Mouse (Mus musculus): Measurements from ENCODE around the gene St6galnac5. TPM values are rescaled to one million over a fixed set of nuclear protein-coding genes. Genes with fewer than 3 reads are reported as not detected.

St6galnac5 gene
- polyA plus RNA-seq, 1 experiment: not detected

GRCm38 (mm10) chr3:152928287-152928975 lies 53.6 kb downstream of the St6galnac5 start:
- Histone ChIP-seq H3K4me3 (ENCODE audit: low read depth, low read length) (no peak overlapping the region), H3K27me3 (ENCODE audit: control insufficient read depth, insufficient read depth, low read length, poor library complexity, severe bottlenecking) (no peaks in the 10 kb centered on the region), H3K9me3 (replicated peaks; ENCODE audit: control insufficient read depth, insufficient read depth, low read length, poor library complexity, severe bottlenecking) (no peaks in the 10 kb centered on the region), H3K27ac (ENCODE audit: insufficient read depth, low read length) (no peak overlapping the region), H3K4me1 (ENCODE audit: control insufficient read depth, insufficient read depth, low read length) (peaks cover 3% of the 10 kb centered on the region), H3K36me3 (ENCODE audit: control insufficient read depth, insufficient read depth, low read length, poor library complexity, severe bottlenecking) (no peaks in the 10 kb centered on the region), H3K9ac (ENCODE audit: low read depth, poor library complexity, severe bottlenecking) (no peak overlapping the region)
- no peak for TF ChIP-seq POLR2A (IDR thresholded peaks at IDR 0.05; ENCODE audit: insufficient read depth, low read length)
- no peak for TF ChIP-seq EP300 (IDR thresholded peaks at IDR 0.05; ENCODE audit: insufficient read depth, low read depth, low read length)
- no peak for TF ChIP-seq CTCF (IDR thresholded peaks at IDR 0.05; ENCODE audit: low read depth, low read length)

DNA sequence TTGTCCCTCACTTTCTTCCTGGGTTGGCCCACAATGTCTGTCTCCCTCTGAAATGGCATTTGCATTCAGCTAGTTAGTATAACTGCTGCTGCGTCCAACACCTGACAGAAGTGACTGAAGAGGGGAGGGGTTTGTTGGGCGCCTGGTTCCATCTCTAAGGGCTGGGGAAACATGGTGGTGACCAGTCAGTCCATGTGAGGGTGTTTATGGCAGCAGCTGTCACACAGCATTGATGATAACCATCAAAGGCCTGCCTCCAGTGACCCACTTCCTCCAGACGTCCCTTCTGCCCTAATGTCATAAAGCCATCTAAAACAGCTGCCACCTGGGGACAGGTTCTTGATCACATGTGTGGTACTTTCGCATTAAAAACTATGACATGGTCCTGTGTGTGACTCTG lies 55.9 kb downstream of the St6galnac5 start:
- TF ChIP-seq CTCF (IDR thresholded peaks at IDR 0.05; ENCODE audit: low read depth, low read length): no peak
- TF ChIP-seq EP300 (IDR thresholded peaks at IDR 0.05; ENCODE audit: insufficient read depth, low read depth, low read length): no peak
- no peak overlapping the region for H3K4me3 ChIP-seq (ENCODE audit: low read depth, low read length)

DNA sequence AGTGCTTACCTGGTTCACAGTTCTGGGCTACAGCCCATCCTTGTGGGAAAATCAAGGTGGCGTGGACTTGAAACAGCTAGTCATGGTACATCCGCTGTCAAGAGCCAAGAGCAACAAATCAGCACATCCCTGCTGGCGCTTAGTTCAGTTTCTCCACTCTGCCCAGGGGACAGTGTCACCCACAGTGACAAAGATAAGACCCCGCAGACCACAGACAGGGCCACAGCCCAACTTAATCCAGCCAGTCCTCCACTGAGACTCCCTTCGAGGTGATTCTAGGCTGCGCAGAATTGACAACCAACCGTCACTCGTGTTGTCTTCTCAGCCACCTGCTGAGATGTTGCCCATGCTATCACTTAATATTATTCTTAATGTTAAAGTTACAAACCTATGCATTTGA lies 56.7 kb downstream of the St6galnac5 start:
- Histone ChIP-seq H3K9ac (ENCODE audit: low read depth, poor library complexity, severe bottlenecking) (no peak overlapping the region), H3K27me3 (ENCODE audit: control insufficient read depth, insufficient read depth, low read length, poor library complexity, severe bottlenecking) (no peaks in the 10 kb centered on the region), H3K27ac (ENCODE audit: insufficient read depth, low read length) (no peak overlapping the region), H3K36me3 (ENCODE audit: control insufficient read depth, insufficient read depth, low read length, poor library complexity, severe bottlenecking) (no peaks in the 10 kb centered on the region), H3K4me1 (ENCODE audit: control insufficient read depth, insufficient read depth, low read length) (peaks cover 3% of the 10 kb centered on the region), H3K4me3 (ENCODE audit: low read depth, low read length) (no peak overlapping the region), H3K9me3 (replicated peaks; ENCODE audit: control insufficient read depth, insufficient read depth, low read length, poor library complexity, severe bottlenecking) (no peaks in the 10 kb centered on the region)
- TF ChIP-seq POLR2A (IDR thresholded peaks at IDR 0.05; ENCODE audit: insufficient read depth, low read length) (no peak), CTCF (IDR thresholded peaks at IDR 0.05; ENCODE audit: low read depth, low read length) (no peak), EP300 (IDR thresholded peaks at IDR 0.05; ENCODE audit: insufficient read depth, low read depth, low read length) (no peak)

More for the DNA sequence above, 55.9 kb downstream of the St6galnac5 start:
- H3K27ac ChIP-seq (ENCODE audit: insufficient read depth, low read length): no peak overlapping the region
- H3K4me1 ChIP-seq (ENCODE audit: control insufficient read depth, insufficient read depth, low read length): peaks cover 3% of the 10 kb centered on the region
- no peaks in the 10 kb centered on the region for H3K36me3 ChIP-seq (ENCODE audit: control insufficient read depth, insufficient read depth, low read length, poor library complexity, severe bottlenecking)
- H3K9ac ChIP-seq (ENCODE audit: low read depth, poor library complexity, severe bottlenecking): no peak overlapping the region
- no peaks in the 10 kb centered on the region for H3K9me3 ChIP-seq (replicated peaks; ENCODE audit: control insufficient read depth, insufficient read depth, low read length, poor library complexity, severe bottlenecking)
- H3K27me3 ChIP-seq (ENCODE audit: control insufficient read depth, insufficient read depth, low read length, poor library complexity, severe bottlenecking): no peaks in the 10 kb centered on the region

DNA sequence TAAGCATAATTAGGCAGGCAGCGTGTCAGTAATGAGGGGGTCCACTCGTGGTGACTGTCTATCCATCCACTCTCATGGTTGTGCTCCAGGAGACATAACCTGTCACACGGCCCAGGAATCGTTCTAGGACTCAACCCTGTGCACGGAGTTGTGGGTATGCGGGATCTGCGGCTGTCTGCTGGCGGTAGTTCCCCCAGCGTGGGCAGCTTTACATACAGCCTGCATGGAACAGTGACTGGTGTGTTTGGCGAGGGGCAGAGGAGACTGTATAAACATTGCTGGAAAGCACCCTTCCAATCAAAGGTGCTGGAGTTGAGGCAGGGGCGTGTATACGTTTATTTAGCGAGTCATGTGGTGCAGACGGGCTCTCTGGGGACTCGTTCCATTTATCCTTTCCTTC lies 58.5 kb downstream of the St6galnac5 start:
- Histone ChIP-seq H3K27ac (ENCODE audit: insufficient read depth, low read length) (no peak overlapping the region), H3K4me3 (ENCODE audit: low read depth, low read length) (no peak overlapping the region), H3K4me1 (ENCODE audit: control insufficient read depth, insufficient read depth, low read length) (peaks cover 3% of the 10 kb centered on the region), H3K36me3 (ENCODE audit: control insufficient read depth, insufficient read depth, low read length, poor library complexity, severe bottlenecking) (no peaks in the 10 kb centered on the region), H3K9ac (ENCODE audit: low read depth, poor library complexity, severe bottlenecking) (no peak overlapping the region), H3K27me3 (ENCODE audit: control insufficient read depth, insufficient read depth, low read length, poor library complexity, severe bottlenecking) (no peaks in the 10 kb centered on the region), H3K9me3 (replicated peaks; ENCODE audit: control insufficient read depth, insufficient read depth, low read length, poor library complexity, severe bottlenecking) (no peaks in the 10 kb centered on the region)
- TF ChIP-seq POLR2A (IDR thresholded peaks at IDR 0.05; ENCODE audit: insufficient read depth, low read length): no peak
- TF ChIP-seq EP300 (IDR thresholded peaks at IDR 0.05; ENCODE audit: insufficient read depth, low read depth, low read length): no peak
- no peak for TF ChIP-seq CTCF (IDR thresholded peaks at IDR 0.05; ENCODE audit: low read depth, low read length)

GRCm38 (mm10) chr3:152920365-152920764 lies 61.7 kb downstream of the St6galnac5 start:
- Histone ChIP-seq H3K27ac (ENCODE audit: insufficient read depth, low read length) (no peak overlapping the region), H3K4me3 (ENCODE audit: low read depth, low read length) (no peak overlapping the region), H3K36me3 (ENCODE audit: control insufficient read depth, insufficient read depth, low read length, poor library complexity, severe bottlenecking) (no peaks in the 10 kb centered on the region), H3K9ac (ENCODE audit: low read depth, poor library complexity, severe bottlenecking) (no peak overlapping the region), H3K9me3 (replicated peaks; ENCODE audit: control insufficient read depth, insufficient read depth, low read length, poor library complexity, severe bottlenecking) (no peaks in the 10 kb centered on the region), H3K27me3 (ENCODE audit: control insufficient read depth, insufficient read depth, low read length, poor library complexity, severe bottlenecking) (no peaks in the 10 kb centered on the region), H3K4me1 (ENCODE audit: control insufficient read depth, insufficient read depth, low read length) (no peaks in the 10 kb centered on the region)
- TF ChIP-seq EP300 (IDR thresholded peaks at IDR 0.05; ENCODE audit: insufficient read depth, low read depth, low read length): no peak
- no peak for TF ChIP-seq CTCF (IDR thresholded peaks at IDR 0.05; ENCODE audit: low read depth, low read length)
- TF ChIP-seq POLR2A (IDR thresholded peaks at IDR 0.05; ENCODE audit: insufficient read depth, low read length): no peak

GRCm38 (mm10) chr3:152919101-152919500 lies 62.9 kb downstream of the St6galnac5 start:
- Histone ChIP-seq H3K36me3 (ENCODE audit: control insufficient read depth, insufficient read depth, low read length, poor library complexity, severe bottlenecking) (no peaks in the 10 kb centered on the region), H3K9me3 (replicated peaks; ENCODE audit: control insufficient read depth, insufficient read depth, low read length, poor library complexity, severe bottlenecking) (no peaks in the 10 kb centered on the region), H3K4me1 (ENCODE audit: control insufficient read depth, insufficient read depth, low read length) (no peaks in the 10 kb centered on the region), H3K4me3 (ENCODE audit: low read depth, low read length) (no peak overlapping the region), H3K27me3 (ENCODE audit: control insufficient read depth, insufficient read depth, low read length, poor library complexity, severe bottlenecking) (no peaks in the 10 kb centered on the region), H3K27ac (ENCODE audit: insufficient read depth, low read length) (no peak overlapping the region), H3K9ac (ENCODE audit: low read depth, poor library complexity, severe bottlenecking) (no peak overlapping the region)
- TF ChIP-seq POLR2A (IDR thresholded peaks at IDR 0.05; ENCODE audit: insufficient read depth, low read length) (no peak), EP300 (IDR thresholded peaks at IDR 0.05; ENCODE audit: insufficient read depth, low read depth, low read length) (no peak), CTCF (IDR thresholded peaks at IDR 0.05; ENCODE audit: low read depth, low read length) (no peak)

All from ES-Bruce4 (cell line).